Mouse (Mus musculus) midbrain, embryonic 16.5 days (tissue): ENCODE results near the gene Marf1. TPM values are rescaled to one million over a fixed set of nuclear protein-coding genes. Genes with fewer than 3 reads are reported as not detected.
A peak's percentile ranks its signal among the peaks of the same experiment; 100 is the strongest.
"Not testable (repeated sequence)": the region's sequence is repeated elsewhere in the genome, so short reads cannot be mapped to it uniquely, and the experiment has no call there.

ENCODE experiments used
- ATAC-seq: fragments of 200-750 bp; cut with Nextera tagmentation; 2 replicates; pipeline ENCODE4 v1.8.0; 2017; ENCODE audit warnings: moderate TSS enrichment
- H3K27ac ChIP-seq: fragments of 300-500 bp; sonication (generic); 2 replicates; pipeline ENCODE4 v1.5.1; 2014; ENCODE audit warnings: mild to moderate bottlenecking, low read length, mixed read lengths
- H3K27me3 ChIP-seq: fragments of 300-500 bp; sonication (generic); 2 replicates; pipeline ENCODE4 v1.6.1; 2014; ENCODE audit warnings: low read depth, low read length, mixed read lengths; ENCODE audit not compliant: control insufficient read depth, insufficient read depth
- H3K36me3 ChIP-seq: fragments of 300-500 bp; sonication (generic); 2 replicates; pipeline ENCODE4 v1.6.1; 2014; ENCODE audit warnings: mild to moderate bottlenecking, low read length, moderate library complexity, mixed read lengths; ENCODE audit not compliant: control insufficient read depth, insufficient read depth
- H3K4me1 ChIP-seq: fragments of 300-500 bp; sonication (generic); 2 replicates; pipeline ENCODE4 v1.6.1; 2014; ENCODE audit warnings: mild to moderate bottlenecking, low read length, mixed read lengths; ENCODE audit not compliant: control insufficient read depth, insufficient read depth
- H3K4me2 ChIP-seq: fragments of 300-500 bp; sonication (generic); 2 replicates; pipeline ENCODE4 v1.6.1; 2014; ENCODE audit warnings: mild to moderate bottlenecking, low read length, mixed read lengths
- H3K4me3 ChIP-seq: fragments of 300-500 bp; sonication (generic); 2 replicates; pipeline ENCODE4 v1.5.1; 2014; ENCODE audit warnings: low read depth, mild to moderate bottlenecking, low read length, moderate library complexity, mixed read lengths
- H3K9ac ChIP-seq: fragments of 300-500 bp; sonication (generic); 2 replicates; pipeline ENCODE4 v1.6.1; 2014; ENCODE audit warnings: low read depth, low read length, mixed read lengths
- H3K9me3 ChIP-seq: fragments of 300-500 bp; sonication (generic); replicated peaks from 2 replicates; pipeline ENCODE4 v1.6.1; 2014; ENCODE audit warnings: mild to moderate bottlenecking, low read length, mixed read lengths; ENCODE audit not compliant: control insufficient read depth, poor library complexity, severe bottlenecking
- WGBS: fragments of 180-500 bp; shearing (Covaris S2); extraction: QIAGEN DNeasy Blood & Tissue Kit; methylation state at CpG from one replicate; pipeline ENCODE4 v1.1.7; 2014; 5-methylcytosine and 5-hydroxymethylcytosine counted together
- polyA plus RNA-seq: library from polyadenylated mRNA; unstranded; fragments of >200 nt; fragmentation: Nextera tagmentation; extraction: Ambion mirVana; gene quantifications from 2 replicates; pipeline ENCODE4 v1.2.1, GENCODE M21; 2015

The Marf1 gene
- polyA plus RNA-seq, 1 experiment from 2014 or later, result 16.0 TPM

DNA sequence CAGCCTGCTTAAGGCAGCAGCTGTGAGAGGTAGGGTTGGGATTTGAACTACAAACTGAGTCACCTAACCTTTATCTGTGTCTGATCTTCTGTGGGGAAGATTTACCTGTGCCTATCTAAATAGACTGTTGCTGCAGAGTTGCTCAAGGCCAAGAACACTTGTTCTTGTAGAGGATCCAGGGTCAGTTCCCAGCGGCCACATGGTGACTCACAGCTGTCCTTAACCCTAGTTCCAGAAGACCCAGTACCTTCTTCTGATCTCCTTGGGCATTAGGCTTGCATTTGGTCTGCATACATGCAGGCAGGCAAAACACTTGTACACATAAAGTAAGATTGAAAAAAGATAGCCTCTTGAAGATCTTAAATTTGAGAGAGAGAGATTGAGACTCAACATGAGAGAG is 6.6 kb upstream of the Marf1 start:
- 97% methylated on average over 1 of the region's 1 CpGs for WGBS
- H3K36me3 ChIP-seq, result no peaks in the 10 kb centered on the region
- H3K4me3 ChIP-seq, result no peak overlapping the region
- H3K9me3 ChIP-seq, result no peaks in the 10 kb centered on the region
- H3K27ac ChIP-seq, result no peak overlapping the region
- no peak overlapping the region for H3K4me2 ChIP-seq
- no peaks in the 10 kb centered on the region for H3K4me1 ChIP-seq
- no peak for ATAC-seq
- no peaks in the 10 kb centered on the region for H3K27me3 ChIP-seq
- no peak overlapping the region for H3K9ac ChIP-seq

DNA sequence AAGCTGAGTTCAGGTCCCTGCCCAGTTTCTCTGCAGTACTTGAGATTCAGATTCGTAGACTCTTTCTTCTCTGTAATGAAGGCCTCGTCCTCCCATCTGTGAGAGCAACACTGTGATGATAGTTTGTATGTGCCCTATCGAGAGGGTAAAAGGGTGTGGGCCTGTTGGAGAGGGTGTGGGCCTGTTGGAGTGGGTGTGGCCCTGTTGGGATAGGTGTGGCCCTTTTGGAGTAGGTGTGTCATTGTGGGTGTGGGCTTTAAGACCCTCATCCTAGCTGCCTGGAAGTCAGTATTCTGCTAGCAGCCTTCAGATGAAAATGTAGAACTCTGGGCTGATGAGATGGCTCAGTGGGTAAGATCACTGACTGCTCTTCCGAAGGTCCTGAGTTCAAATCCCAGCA is 3.3 kb upstream of the Marf1 start:
- no peak for ATAC-seq
- no peaks in the 10 kb centered on the region for H3K9me3 ChIP-seq
- H3K27ac ChIP-seq, result no peak overlapping the region
- peaks cover 6% of the 10 kb centered on the region; the same call in 1 of the 2 replicates for H3K4me1 ChIP-seq
- H3K4me2 ChIP-seq, result no peak overlapping the region
- no peaks in the 10 kb centered on the region for H3K36me3 ChIP-seq
- WGBS, result 95% methylated on average over 4 of the region's 4 CpGs
- H3K4me3 ChIP-seq, result no peak overlapping the region
- H3K9ac ChIP-seq, result no peak overlapping the region
- no peaks in the 10 kb centered on the region for H3K27me3 ChIP-seq

DNA sequence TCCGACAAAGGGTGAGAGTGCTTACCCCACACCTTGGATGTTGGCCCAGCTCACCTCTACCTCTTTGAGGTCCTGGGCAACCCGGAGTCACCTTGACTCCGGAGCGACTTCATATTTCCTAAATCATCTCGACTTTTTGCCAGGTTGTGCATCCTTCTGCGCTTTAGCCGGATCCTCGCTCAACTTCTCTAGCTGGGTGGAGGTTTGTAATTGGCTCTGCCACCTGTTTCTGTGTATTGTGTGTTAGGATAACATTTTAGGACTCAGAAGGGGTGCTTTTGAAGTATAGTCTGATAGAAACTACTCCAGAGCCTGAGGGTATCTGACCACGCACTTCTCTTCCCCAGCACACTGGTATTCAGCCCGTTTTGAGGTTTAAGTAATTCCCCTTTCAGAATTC is 580 bp upstream of the Marf1 start:
- H3K36me3 ChIP-seq, result no peaks in the 10 kb centered on the region
- H3K4me1 ChIP-seq, result peaks cover 6% of the 10 kb centered on the region; the same call in 1 of the 2 replicates
- H3K9me3 ChIP-seq, result no peaks in the 10 kb centered on the region
- H3K27ac ChIP-seq, result no peak overlapping the region
- WGBS, result 2% methylated on average over 10 of the region's 10 CpGs
- peak overlapping the region; percentile 69 for H3K9ac ChIP-seq
- no peak for ATAC-seq
- peak overlapping the region; percentile 67 for H3K4me3 ChIP-seq
- no peaks in the 10 kb centered on the region for H3K27me3 ChIP-seq
- H3K4me2 ChIP-seq, result peak overlapping the region; percentile 97

DNA sequence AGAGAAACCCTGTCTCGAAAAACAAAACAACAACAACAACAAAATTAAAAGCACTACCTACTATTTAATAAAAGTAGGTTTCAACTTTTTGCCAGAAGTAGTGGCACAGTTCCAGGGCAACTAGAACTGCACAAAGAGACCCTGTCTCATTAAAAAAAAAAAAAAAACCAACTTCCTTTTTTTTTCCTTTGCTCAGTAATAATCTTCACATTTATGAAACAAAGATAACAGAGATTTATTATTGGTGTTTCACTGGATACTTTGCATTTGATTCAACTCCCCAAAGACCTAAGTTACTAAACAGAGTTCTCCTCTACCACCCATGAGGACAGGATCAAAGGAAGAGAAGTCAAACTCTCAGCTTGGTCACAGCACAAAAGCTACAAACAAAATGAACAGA is 2.2 kb downstream of the Marf1 start:
- H3K4me2 ChIP-seq, result no peak overlapping the region
- H3K4me1 ChIP-seq, result peaks cover 18% of the 10 kb centered on the region
- H3K4me3 ChIP-seq, result no peak overlapping the region
- no peak overlapping the region for H3K9ac ChIP-seq
- 74% methylated on average over 1 of the region's 1 CpGs for WGBS
- no peaks in the 10 kb centered on the region for H3K27me3 ChIP-seq
- no peaks in the 10 kb centered on the region for H3K9me3 ChIP-seq
- H3K27ac ChIP-seq, result no peak overlapping the region
- ATAC-seq, result no peak
- no peaks in the 10 kb centered on the region for H3K36me3 ChIP-seq

DNA sequence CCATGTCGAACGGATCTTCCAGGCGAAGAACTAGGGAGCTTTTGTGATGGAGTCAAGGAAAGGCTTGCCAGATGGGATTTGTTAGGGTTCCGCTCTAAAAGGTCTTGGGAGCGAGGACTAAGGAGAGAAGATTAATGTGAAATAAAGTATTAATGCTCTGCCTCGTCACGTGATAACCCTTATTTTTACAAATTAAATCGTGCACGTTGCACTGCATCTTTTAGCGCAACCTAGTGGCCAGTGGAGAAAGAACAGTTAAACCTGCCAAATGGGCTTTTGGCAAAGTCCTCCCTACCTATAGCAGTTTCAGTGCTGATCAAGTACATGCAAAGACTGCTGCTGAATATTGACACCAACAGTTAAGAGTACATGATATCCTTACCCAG is 3.4 kb downstream of the Marf1 start:
- Histone ChIP-seq H3K9ac (peak overlapping the region; percentile 65), H3K4me3 (peak overlapping the region; percentile 67), H3K9me3 (no peaks in the 10 kb centered on the region), H3K4me1 (peaks cover 18% of the 10 kb centered on the region), H3K27me3 (no peaks in the 10 kb centered on the region), H3K4me2 (peak overlapping the region; percentile 46), H3K36me3 (no peaks in the 10 kb centered on the region), H3K27ac (peak overlapping the region; percentile 91)
- WGBS, result under 1% methylated on average over 10 of the region's 10 CpGs
- ATAC-seq, result peak; percentile 56

DNA sequence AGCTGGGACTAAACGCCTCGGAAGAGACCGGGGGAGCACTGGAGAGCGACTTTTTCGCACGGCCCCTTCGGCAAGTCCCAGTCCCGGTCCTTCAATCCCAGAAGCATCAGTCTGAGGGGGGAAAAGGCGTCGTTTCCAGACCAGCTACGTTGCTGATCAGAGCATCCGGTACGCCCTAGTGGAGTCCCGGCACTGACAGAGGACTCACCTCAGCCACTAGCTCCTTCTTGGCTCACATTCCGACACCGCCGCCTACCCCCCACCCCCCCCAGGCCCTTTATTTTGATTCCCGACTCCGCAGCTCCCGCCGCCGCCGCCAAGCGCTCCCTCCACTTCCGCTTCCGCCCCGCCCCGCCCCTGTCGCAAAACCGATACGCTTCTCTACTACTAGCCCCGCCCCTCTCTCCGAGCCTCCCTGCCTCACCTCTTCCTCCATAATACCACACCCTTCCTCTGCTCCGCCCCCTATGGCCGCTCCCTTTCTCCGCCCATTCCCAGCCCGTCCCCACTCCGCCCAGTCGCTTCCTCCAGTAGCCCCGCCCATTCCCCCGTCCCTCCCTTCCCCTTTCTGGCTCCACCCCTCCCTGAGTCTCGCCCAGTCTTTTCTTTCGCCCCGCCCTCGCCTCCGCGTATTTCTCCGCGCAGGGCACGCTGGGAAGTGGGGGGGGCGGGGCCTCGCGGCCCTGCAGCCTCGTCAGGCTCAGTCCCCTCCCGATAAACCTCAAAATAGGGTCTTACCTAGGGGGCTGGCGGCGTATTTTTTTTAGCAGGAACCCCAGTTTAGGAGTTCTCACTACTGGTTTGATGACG is 4.0 kb downstream of the Marf1 start:
- Histone ChIP-seq H3K27me3 (no peaks in the 10 kb centered on the region), H3K9me3 (no peaks in the 10 kb centered on the region), H3K4me2 (peak overlapping the region; percentile 79), H3K36me3 (no peaks in the 10 kb centered on the region), H3K27ac (peak overlapping the region; percentile 91), H3K4me3 (peak overlapping the region; percentile 67), H3K4me1 (peaks cover 18% of the 10 kb centered on the region), H3K9ac (peak overlapping the region; percentile 65)
- ATAC-seq, result peak; percentile 96
- 1% methylated on average over 54 of the region's 58 CpGs for WGBS

DNA sequence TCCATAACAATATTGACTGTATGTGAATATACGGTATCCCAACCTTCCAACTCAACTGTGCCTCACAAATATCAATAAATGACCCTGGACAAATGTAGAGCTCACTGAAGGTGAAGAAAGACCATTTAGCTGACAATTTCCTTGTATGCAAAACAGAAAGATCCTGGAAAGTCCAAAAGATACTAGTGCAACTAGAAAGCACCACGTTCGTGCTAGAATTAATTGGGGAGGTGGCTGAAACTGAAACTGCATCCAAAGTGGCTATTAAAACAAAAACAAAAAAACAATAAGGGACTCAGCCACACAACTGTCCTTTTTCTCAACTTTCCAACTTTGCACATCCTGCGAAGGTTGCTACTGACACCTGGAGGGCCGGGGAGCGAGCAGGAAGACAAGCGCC is 4.6 kb downstream of the Marf1 start:
- H3K4me3 ChIP-seq, result peak overlapping the region; percentile 67
- peak overlapping the region; percentile 91 for H3K27ac ChIP-seq
- peaks cover 15% of the 10 kb centered on the region for H3K4me1 ChIP-seq
- no peaks in the 10 kb centered on the region for H3K27me3 ChIP-seq
- peak overlapping the region; percentile 64 for H3K9ac ChIP-seq
- H3K9me3 ChIP-seq, result no peaks in the 10 kb centered on the region
- 8% methylated on average over 7 of the region's 7 CpGs for WGBS
- H3K4me2 ChIP-seq, result peak overlapping the region; percentile 79
- no peak for ATAC-seq
- H3K36me3 ChIP-seq, result no peaks in the 10 kb centered on the region

DNA sequence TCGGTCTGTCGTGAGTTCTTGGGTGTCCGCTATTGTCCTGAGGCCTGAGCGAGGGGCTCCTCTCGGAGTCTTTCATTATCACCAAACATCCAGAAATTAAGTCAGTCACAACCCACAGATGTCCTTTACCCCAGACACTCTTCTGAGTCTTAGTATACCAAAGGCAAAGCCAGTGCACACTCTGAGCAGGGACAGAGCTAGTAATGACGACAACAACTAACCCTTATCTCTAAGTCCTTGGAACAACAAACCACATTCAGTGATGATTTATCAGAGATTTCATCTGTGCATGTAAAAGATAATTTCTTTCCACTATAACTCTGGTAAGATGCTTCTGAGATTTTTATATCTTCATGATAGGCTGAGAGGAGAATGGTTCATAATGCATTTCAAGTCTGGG is 6.8 kb downstream of the Marf1 start:
- H3K4me1 ChIP-seq, result peaks cover 11% of the 10 kb centered on the region
- 87% methylated on average over 6 of the region's 6 CpGs for WGBS
- ATAC-seq, result no peak
- H3K27me3 ChIP-seq, result no peaks in the 10 kb centered on the region
- H3K4me2 ChIP-seq, result no peak overlapping the region
- no peak overlapping the region for H3K27ac ChIP-seq
- H3K36me3 ChIP-seq, result 0 out of 2 replicates have a peak, but pooled peaks cover 9% of the 10 kb centered on the region
- H3K9ac ChIP-seq, result no peak overlapping the region
- H3K9me3 ChIP-seq, result no peaks in the 10 kb centered on the region
- H3K4me3 ChIP-seq, result no peak overlapping the region

DNA sequence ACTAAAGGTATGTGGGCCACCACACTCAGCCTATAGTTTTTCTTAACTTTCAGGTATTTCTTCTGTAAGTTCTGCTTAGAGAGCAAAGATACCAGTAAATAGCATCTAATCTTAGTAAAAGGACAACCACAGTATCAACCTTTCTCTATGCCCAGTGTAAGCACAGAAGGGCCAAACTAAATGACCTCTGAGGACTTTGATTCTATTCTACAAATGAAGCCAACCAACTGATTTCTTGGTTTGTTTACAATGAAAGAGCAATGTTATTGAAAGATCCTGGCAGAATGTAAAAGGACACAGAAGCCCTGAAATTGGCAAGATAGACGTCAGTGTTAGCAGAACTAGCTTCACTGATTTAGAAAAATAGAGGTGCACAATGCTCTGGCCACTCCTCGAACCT is 7.5 kb downstream of the Marf1 start:
- not testable (repeated sequence) for H3K4me3 ChIP-seq, H3K9me3 ChIP-seq, H3K27me3 ChIP-seq, H3K4me2 ChIP-seq, H3K27ac ChIP-seq, ATAC-seq, H3K9ac ChIP-seq
- WGBS, result 77% methylated on average over 1 of the region's 2 CpGs
- Histone ChIP-seq H3K36me3 (0 out of 2 replicates have a peak, but pooled peaks cover 14% of the 10 kb centered on the region), H3K4me1 (peaks cover 11% of the 10 kb centered on the region)
